Mouse (Mus musculus) frontal cortex, postnatal 36 days (tissue): Measurements from ENCODE around the gene Zfp574.

Source experiments
- DNase-seq, 2 experiments: peaks; one replicate each; pipeline ENCODE4 v3.0.0; 2022; ENCODE audit warnings: low spot score in 2 of 2

Gene Zfp574

GRCm38 (mm10) chr7:25112178-25112955, 40.0 kb downstream of the Zfp574 start:
- peak in 1 of 2 experiments; percentile 51 for DNase-seq

- no peak for DNase-seq
These were observed 40.7 kb downstream of the Zfp574 start for GRCm38 (mm10) chr7:25112956-25113603.

GRCm38 (mm10) chr7:25120061-25120834, 47.9 kb downstream of the Zfp574 start:
- DNase-seq: no peak

- no peak for DNase-seq
These were observed 48.9 kb downstream of the Zfp574 start for GRCm38 (mm10) chr7:25121240-25121786.

- DNase-seq: no peak
These were observed 53.4 kb downstream of the Zfp574 start for GRCm38 (mm10) chr7:25125716-25126281.

GRCm38 (mm10) chr7:25127971-25128370, 55.6 kb downstream of the Zfp574 start:
- DNase-seq: no peak

- no peak for DNase-seq
These were observed 57.1 kb downstream of the Zfp574 start for GRCm38 (mm10) chr7:25129390-25129979.

GRCm38 (mm10) chr7:25130565-25130964, 58.2 kb downstream of the Zfp574 start:
- DNase-seq: no peak

GRCm38 (mm10) chr7:25131247-25131646, 58.9 kb downstream of the Zfp574 start:
- DNase-seq: no peak

GRCm38 (mm10) chr7:25132318-25132960, 60.1 kb downstream of the Zfp574 start:
- DNase-seq: no peak
